Mouse (Mus musculus) liver, embryonic 15.5 days (tissue): ENCODE results near the gene Agmo. TPM values are rescaled to one million over a fixed set of nuclear protein-coding genes. Genes with fewer than 3 reads are reported as not detected.

Experiments used
- ATAC-seq: fragments of 200-750 bp; cut with Nextera tagmentation; 2 replicates; pipeline ENCODE4 v1.8.0; 2017; ENCODE audit warnings: moderate number of reproducible peaks, mild to moderate bottlenecking, moderate library complexity; ENCODE audit not compliant: insufficient read depth
- H3K27ac ChIP-seq: fragments of 300-500 bp; sonication (generic); replicated peaks from 2 replicates; pipeline ENCODE4 v1.5.1; 2015; ENCODE audit warnings: mild to moderate bottlenecking, inconsistent platforms
- H3K27me3 ChIP-seq: fragments of 300-500 bp; sonication (generic); 2 replicates; pipeline ENCODE4 v1.6.1; 2015; ENCODE audit warnings: mild to moderate bottlenecking, inconsistent platforms
- H3K36me3 ChIP-seq: fragments of 300-500 bp; sonication (generic); replicated peaks from 2 replicates; pipeline ENCODE4 v1.6.1; 2015; ENCODE audit warnings: moderate library complexity, mild to moderate bottlenecking, inconsistent platforms
- H3K4me1 ChIP-seq: fragments of 300-500 bp; sonication (generic); replicated peaks from 2 replicates; pipeline ENCODE4 v1.6.1; 2015; ENCODE audit warnings: inconsistent platforms
- H3K4me2 ChIP-seq: fragments of 300-500 bp; sonication (generic); 2 replicates; pipeline ENCODE4 v1.6.1; 2015; ENCODE audit warnings: moderate library complexity, mild to moderate bottlenecking, inconsistent platforms
- H3K4me3 ChIP-seq: fragments of 300-500 bp; sonication (generic); replicated peaks from 2 replicates; pipeline ENCODE4 v1.5.1; 2015; ENCODE audit warnings: mild to moderate bottlenecking, inconsistent platforms
- H3K9ac ChIP-seq: fragments of 300-500 bp; sonication (generic); 2 replicates; pipeline ENCODE4 v1.6.1; 2015; ENCODE audit warnings: moderate library complexity, mild to moderate bottlenecking, inconsistent platforms
- H3K9me3 ChIP-seq: fragments of 300-500 bp; sonication (generic); replicated peaks from 2 replicates; pipeline ENCODE4 v1.6.1; 2016; ENCODE audit warnings: inconsistent platforms
- WGBS: fragments of 180-500 bp; shearing (Covaris S2); methylation state at CpG from one replicate; pipeline ENCODE4 v1.1.7; 2015; ENCODE audit warnings: mixed read lengths; ENCODE audit not compliant: insufficient replicate concordance; 5-methylcytosine and 5-hydroxymethylcytosine counted together
- polyA plus RNA-seq: library from polyadenylated mRNA; unstranded; fragments of >200 nt; fragmentation: Nextera tagmentation; extraction: Ambion mirVana; gene quantifications from 2 replicates; pipeline ENCODE4 v1.2.1, GENCODE M21; 2015

Gene Agmo
- polyA plus RNA-seq, 1 experiment from 2014 or later, result 14.3 TPM

DNA sequence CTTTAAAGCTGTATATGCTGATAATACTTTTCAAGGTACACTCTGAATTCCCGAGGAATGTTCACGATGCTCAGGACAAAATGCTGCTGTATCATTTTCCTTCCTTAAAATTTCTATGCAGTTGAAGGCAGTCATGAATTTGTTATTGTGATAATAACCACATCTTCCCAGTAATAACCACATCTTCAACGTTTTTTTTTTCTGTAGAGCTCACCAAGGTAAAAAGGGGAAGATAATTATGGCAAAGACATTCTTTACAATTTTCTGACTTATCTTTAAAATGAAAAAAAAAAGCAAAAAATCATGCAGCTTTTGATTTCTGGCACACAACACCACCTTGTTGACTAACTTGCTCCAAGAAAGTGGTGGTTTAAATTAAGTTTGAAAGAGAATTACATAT is 283.2 kb downstream of the Agmo start:
- no peaks in the 10 kb centered on the region for H3K27me3 ChIP-seq
- 54% methylated on average over 3 of the region's 3 CpGs for WGBS
- ATAC-seq, result no peak

DNA sequence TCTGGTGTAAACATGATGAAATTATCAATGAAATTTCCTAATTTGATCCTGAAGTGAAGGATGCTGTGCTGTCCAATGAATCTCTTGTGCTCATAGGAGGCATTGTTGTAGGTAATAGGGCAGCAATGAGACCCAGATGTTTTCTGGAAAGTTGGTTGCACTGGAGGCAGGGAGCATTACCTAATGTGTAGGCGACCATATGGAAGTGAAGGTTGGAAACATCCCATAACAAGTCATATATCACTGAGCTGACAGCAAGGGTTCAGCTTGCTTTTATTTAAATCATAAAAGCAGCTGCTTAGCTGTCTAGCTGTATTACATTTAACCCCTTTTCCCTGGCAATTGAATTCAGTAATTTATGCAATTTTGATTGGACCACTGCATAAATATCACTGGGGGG is 299.6 kb downstream of the Agmo start:
- Histone ChIP-seq H3K4me3 (no peak overlapping the region), H3K27ac (no peak overlapping the region), H3K9me3 (no peaks in the 10 kb centered on the region), H3K27me3 (no peaks in the 10 kb centered on the region), H3K4me1 (no peaks in the 10 kb centered on the region), H3K9ac (no peak overlapping the region), H3K4me2 (no peak overlapping the region), H3K36me3 (no peaks in the 10 kb centered on the region)
- ATAC-seq, result no peak
- 56% methylated on average over 1 of the region's 1 CpGs for whole genome bisulfite sequencing

More for the DNA sequence above, 283.2 kb downstream of the Agmo start:
- Histone ChIP-seq H3K4me1 (no peaks in the 10 kb centered on the region), H3K9ac (no peak overlapping the region), H3K9me3 (no peaks in the 10 kb centered on the region), H3K36me3 (no peaks in the 10 kb centered on the region), H3K27ac (no peak overlapping the region), H3K4me2 (no peak overlapping the region), H3K4me3 (no peak overlapping the region)

DNA sequence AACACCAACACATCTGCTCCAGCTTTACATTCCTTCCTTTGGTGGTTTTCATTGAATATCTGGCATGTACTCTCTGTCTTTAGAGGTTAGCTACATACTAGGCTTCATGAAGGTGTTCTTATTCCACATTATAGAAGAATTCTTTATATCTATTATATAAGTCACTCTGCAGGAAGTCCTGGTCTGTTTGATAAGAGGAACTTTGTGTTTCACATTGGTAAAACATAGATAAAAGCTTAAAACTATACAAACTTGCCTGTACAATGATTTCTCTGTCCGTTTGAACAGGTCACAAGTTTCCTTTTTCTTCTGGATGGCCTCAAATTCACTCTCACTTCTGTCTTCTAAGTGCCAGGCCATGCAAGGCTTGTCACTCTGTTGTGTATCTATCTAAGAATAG is 316.8 kb downstream of the Agmo start:
- no peaks in the 10 kb centered on the region for H3K4me1 ChIP-seq
- no peaks in the 10 kb centered on the region for H3K9me3 ChIP-seq
- no peaks in the 10 kb centered on the region for H3K36me3 ChIP-seq
- no peak overlapping the region for H3K27ac ChIP-seq
- ATAC-seq, result no peak
- no peaks in the 10 kb centered on the region for H3K27me3 ChIP-seq
- H3K4me2 ChIP-seq, result no peak overlapping the region
- WGBS, result 8% methylated on average over 1 of the region's 1 CpGs
- no peak overlapping the region for H3K9ac ChIP-seq
- H3K4me3 ChIP-seq, result no peak overlapping the region

DNA sequence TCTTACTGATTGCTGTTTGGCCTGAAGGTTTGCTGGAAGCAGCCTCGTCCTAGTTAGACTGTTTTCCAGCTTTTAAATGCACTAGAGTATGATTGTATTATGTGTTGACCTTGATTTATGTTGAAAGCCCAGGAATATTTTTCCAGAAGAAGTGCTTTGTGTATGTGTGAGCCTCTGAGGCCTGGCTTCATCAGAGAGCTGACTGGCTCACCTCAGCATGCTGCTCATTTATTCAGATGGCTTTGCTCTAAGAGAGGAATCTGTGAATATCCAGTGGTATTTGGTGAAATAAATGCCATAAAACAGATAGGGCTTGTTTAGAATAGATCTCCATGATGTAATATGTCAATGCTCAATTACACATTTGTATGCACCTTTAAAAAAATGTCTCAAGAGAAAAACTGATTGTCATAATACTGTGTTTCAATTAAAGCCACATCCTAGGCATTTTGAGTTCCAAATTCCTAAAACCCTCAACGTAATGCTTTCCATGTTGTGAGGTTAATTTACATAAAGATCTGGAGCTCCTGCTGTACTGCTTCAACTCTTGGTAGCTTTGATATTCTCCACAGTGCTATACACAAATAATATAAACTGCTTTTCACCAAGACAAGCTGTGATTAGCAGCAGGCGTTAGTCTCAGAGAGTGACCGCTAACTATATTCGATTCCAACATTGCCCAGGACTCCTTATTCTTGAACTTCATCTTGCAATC is 324.6 kb downstream of the Agmo start:
- H3K27ac ChIP-seq, result no peak overlapping the region
- H3K4me3 ChIP-seq, result no peak overlapping the region
- H3K4me1 ChIP-seq, result no peaks in the 10 kb centered on the region
- WGBS, result 57% methylated on average over 5 of the region's 5 CpGs
- H3K9ac ChIP-seq, result no peak overlapping the region
- no peaks in the 10 kb centered on the region for H3K27me3 ChIP-seq
- no peaks in the 10 kb centered on the region for H3K9me3 ChIP-seq
- no peak for ATAC-seq
- no peaks in the 10 kb centered on the region for H3K36me3 ChIP-seq
- no peak overlapping the region for H3K4me2 ChIP-seq

DNA sequence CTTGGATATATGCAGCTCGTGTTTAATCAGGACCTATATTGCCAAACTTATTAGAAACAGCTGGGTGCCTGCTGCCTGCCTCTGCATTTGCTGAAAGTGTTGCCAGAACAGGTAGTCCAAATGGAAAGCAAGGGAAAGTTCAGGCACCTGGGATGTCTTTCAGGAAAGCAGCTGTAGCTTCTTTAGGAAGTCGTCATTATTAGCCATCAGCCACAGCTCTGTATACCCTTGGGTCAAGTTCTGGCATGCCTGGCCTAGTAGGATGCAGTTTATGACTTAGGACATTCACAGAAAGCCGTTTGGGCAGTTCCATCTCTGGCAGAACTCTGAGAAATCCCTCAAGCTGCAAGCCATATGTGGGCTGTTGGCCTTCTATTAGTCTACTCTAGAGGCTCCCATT is 330.5 kb downstream of the Agmo start:
- WGBS, result 53% methylated on average over 3 of the region's 3 CpGs

GRCm38 (mm10) chr12:37582777-37583176 is 341.3 kb downstream of the Agmo start:
- Histone ChIP-seq H3K9ac (no peak overlapping the region), H3K4me2 (no peak overlapping the region), H3K9me3 (no peaks in the 10 kb centered on the region), H3K4me1 (no peaks in the 10 kb centered on the region), H3K4me3 (no peak overlapping the region), H3K27me3 (no peaks in the 10 kb centered on the region), H3K27ac (no peak overlapping the region), H3K36me3 (no peaks in the 10 kb centered on the region)
- ATAC-seq, result no peak
- 70% methylated on average over 8 of the region's 8 CpGs for WGBS

More for the DNA sequence above, 330.5 kb downstream of the Agmo start:
- no peaks in the 10 kb centered on the region for H3K27me3 ChIP-seq
- H3K27ac ChIP-seq, result no peak overlapping the region
- no peaks in the 10 kb centered on the region for H3K4me1 ChIP-seq
- no peak overlapping the region for H3K4me3 ChIP-seq
- no peaks in the 10 kb centered on the region for H3K36me3 ChIP-seq
- no peak for ATAC-seq
- H3K9ac ChIP-seq, result no peak overlapping the region
- no peak overlapping the region for H3K4me2 ChIP-seq
- H3K9me3 ChIP-seq, result no peaks in the 10 kb centered on the region

- Histone ChIP-seq H3K27ac (no peak overlapping the region), H3K36me3 (no peaks in the 10 kb centered on the region), H3K4me2 (no peak overlapping the region), H3K4me1 (no peaks in the 10 kb centered on the region), H3K4me3 (no peak overlapping the region), H3K9ac (no peak overlapping the region), H3K9me3 (no peaks in the 10 kb centered on the region), H3K27me3 (no peaks in the 10 kb centered on the region)
- ATAC-seq, result no peak
- WGBS, result 43% methylated on average over 3 of the region's 3 CpGs
Measured at GRCm38 (mm10) chr12:37592853-37593252, 351.4 kb downstream of the Agmo start.

- Histone ChIP-seq H3K4me1 (no peaks in the 10 kb centered on the region), H3K4me2 (no peak overlapping the region), H3K9me3 (no peaks in the 10 kb centered on the region), H3K36me3 (no peaks in the 10 kb centered on the region), H3K9ac (no peak overlapping the region), H3K4me3 (no peak overlapping the region), H3K27ac (no peak overlapping the region), H3K27me3 (no peaks in the 10 kb centered on the region)
- ATAC-seq, result no peak
- 68% methylated on average over 4 of the region's 4 CpGs for WGBS
Measured at GRCm38 (mm10) chr12:37612837-37613236, 371.4 kb downstream of the Agmo start.

DNA sequence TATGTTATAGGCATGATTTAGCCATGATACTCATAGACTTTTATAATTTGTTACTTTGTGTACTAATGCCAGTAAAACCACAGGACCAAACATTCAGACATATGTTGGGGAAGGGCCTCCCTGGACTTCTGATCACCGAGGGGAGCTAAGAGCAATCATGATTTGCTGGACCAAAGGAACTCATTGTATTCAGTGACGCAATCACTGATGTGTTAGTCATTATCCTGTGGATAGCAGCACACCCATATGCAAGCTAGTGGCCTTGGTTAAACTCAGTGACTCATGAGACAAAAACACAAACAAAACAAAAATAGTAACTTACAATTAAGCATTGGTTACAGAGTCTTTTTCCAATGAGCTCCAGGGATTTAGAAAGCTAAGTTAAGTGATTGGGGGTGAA is 373.3 kb downstream of the Agmo start:
- no peak for ATAC-seq
- Histone ChIP-seq H3K36me3 (no peaks in the 10 kb centered on the region), H3K4me2 (no peak overlapping the region), H3K9ac (no peak overlapping the region), H3K4me3 (no peak overlapping the region), H3K27me3 (no peaks in the 10 kb centered on the region), H3K27ac (no peak overlapping the region), H3K9me3 (no peaks in the 10 kb centered on the region), H3K4me1 (no peaks in the 10 kb centered on the region)
- WGBS, result 67% methylated on average over 2 of the region's 2 CpGs

GRCm38 (mm10) chr12:37624078-37624477 is 382.6 kb downstream of the Agmo start:
- ATAC-seq, result no peak
- Histone ChIP-seq H3K27ac (no peak overlapping the region), H3K9me3 (no peaks in the 10 kb centered on the region), H3K4me2 (no peak overlapping the region), H3K4me1 (no peaks in the 10 kb centered on the region), H3K27me3 (no peaks in the 10 kb centered on the region), H3K9ac (no peak overlapping the region), H3K4me3 (no peak overlapping the region), H3K36me3 (no peaks in the 10 kb centered on the region)
